Mouse (Mus musculus) MEL (cell line): ENCODE measurements around the gene Osbpl8. TPM values are rescaled to one million over a fixed set of nuclear protein-coding genes. Genes with fewer than 3 reads are reported as not detected.

Experiments
- DNase-seq: peaks from one replicate; pipeline ENCODE4 v3.0.0; 2011; ENCODE audit warnings: low read depth, low spot score
- H3K27ac ChIP-seq: 2 replicates; pipeline ENCODE4 v1.5.1; 2012; ENCODE audit warnings: low read depth, mild to moderate bottlenecking, control low read depth, low read length, moderate library complexity; ENCODE audit not compliant: control insufficient read depth
- H3K27me3 ChIP-seq, 2 experiments: fragments of 150-350 bp in 1 of 2; sonication (generic) in 1 of 2; 2 replicates each; pipeline ENCODE4 v1.6.1; 2012; ENCODE audit warnings: low read length in 2 of 2, mild to moderate bottlenecking in 2 of 2, improper control_type of control experiment in 1 of 2, moderate library complexity in 1 of 2; ENCODE audit not compliant: insufficient read depth in 2 of 2, control insufficient read depth in 1 of 2
- H3K36me3 ChIP-seq, 2 experiments: 2 replicates each; pipeline ENCODE4 v1.6.1; 2012 to 2014; ENCODE audit warnings: low read length in 2 of 2, improper control_type of control experiment in 1 of 2, inconsistent platforms in 1 of 2, mild to moderate bottlenecking in 1 of 2; ENCODE audit not compliant: insufficient read depth in 2 of 2, control insufficient read depth in 1 of 2
- H3K4me1 ChIP-seq, 2 experiments: fragments of 150-350 bp in 1 of 2; sonication (generic) in 1 of 2; 2 replicates each; pipeline ENCODE4 v1.6.1; 2012; ENCODE audit warnings: low read length in 2 of 2, improper control_type of control experiment in 1 of 2, mild to moderate bottlenecking in 1 of 2; ENCODE audit not compliant: insufficient read depth in 2 of 2, control insufficient read depth in 1 of 2
- H3K4me3 ChIP-seq, 2 experiments: fragments of 150-350 bp in 1 of 2; sonication (generic) in 1 of 2; 2 replicates each; pipeline ENCODE4 v1.5.1; 2012; ENCODE audit warnings: low read depth in 2 of 2, low read length in 2 of 2, mild to moderate bottlenecking in 2 of 2, moderate library complexity in 2 of 2, control low read depth in 1 of 2, improper control_type of control experiment in 1 of 2; ENCODE audit not compliant: control insufficient read depth in 1 of 2, insufficient read depth in 1 of 2
- H3K79me2 ChIP-seq: 2 replicates; pipeline ENCODE4 v1.6.1; 2012; ENCODE audit warnings: mild to moderate bottlenecking, low read length, moderate library complexity; ENCODE audit not compliant: control insufficient read depth, poor library complexity, insufficient read depth
- H3K9ac ChIP-seq: 2 replicates; pipeline ENCODE4 v1.6.1; 2012; ENCODE audit warnings: low read depth, mild to moderate bottlenecking, control low read depth, low read length, moderate library complexity; ENCODE audit not compliant: control insufficient read depth, poor library complexity, severe bottlenecking
- H3K9me3 ChIP-seq: fragments of 150-350 bp; sonication (generic); replicated peaks from 2 replicates; pipeline ENCODE4 v1.6.1; 2012; ENCODE audit warnings: mild to moderate bottlenecking, low read length, improper control_type of control experiment, moderate library complexity; ENCODE audit not compliant: insufficient read depth
- CTCF ChIP-seq, 3 experiments: IDR thresholded peaks in 2 of 3; conservative IDR thresholded peaks in 1 of 3; 2 replicates each; pipeline ENCODE4 v1.5.1; 2011 to 2012; ENCODE audit warnings: low read length in 3 of 3, low read depth in 2 of 3, mild to moderate bottlenecking in 2 of 3, improper control_type of control experiment in 1 of 3, inconsistent platforms in 1 of 3, mixed read lengths in 1 of 3, moderate library complexity in 1 of 3; ENCODE audit not compliant: control insufficient read depth in 1 of 3, insufficient read depth in 1 of 3, poor library complexity in 1 of 3, severe bottlenecking in 1 of 3
- E2F4 ChIP-seq: IDR thresholded peaks from 2 replicates; pipeline ENCODE4 v1.6.1; 2011; ENCODE audit warnings: low read depth, low read length, improper control_type of control experiment, borderline replicate concordance
- ELF1 ChIP-seq: IDR thresholded peaks from 2 replicates; pipeline ENCODE4 v1.6.1; 2014; ENCODE audit warnings: low read depth, mild to moderate bottlenecking, inconsistent platforms, low read length, improper control_type of control experiment, moderate library complexity
- EP300 ChIP-seq, 2 experiments: IDR thresholded peaks; 2 replicates each; pipeline ENCODE4 v1.6.1; 2011; ENCODE audit warnings: improper control_type of control experiment in 2 of 2, low read length in 2 of 2, low read depth in 1 of 2, mild to moderate bottlenecking in 1 of 2
- ETS1 ChIP-seq: IDR thresholded peaks from 2 replicates; pipeline ENCODE4 v1.6.1; 2012; ENCODE audit warnings: low read depth, mild to moderate bottlenecking, inconsistent platforms, low read length, improper control_type of control experiment, moderate library complexity
- GABPA ChIP-seq: IDR thresholded peaks from 2 replicates; pipeline ENCODE4 v1.6.1; 2012; ENCODE audit warnings: low read depth, mild to moderate bottlenecking, inconsistent platforms, low read length, improper control_type of control experiment, moderate library complexity
- GATA1 ChIP-seq: IDR thresholded peaks from 2 replicates; pipeline ENCODE4 v1.6.1; 2011; ENCODE audit warnings: low read depth, low read length, improper control_type of control experiment
- KAT2A ChIP-seq: conservative IDR thresholded peaks from 2 replicates; pipeline ENCODE4 v1.6.1; 2012; ENCODE audit warnings: low read depth, low read length, improper control_type of control experiment, inconsistent platforms
- MAX ChIP-seq: IDR thresholded peaks from 2 replicates; pipeline ENCODE4 v1.6.1; 2011; ENCODE audit warnings: low read length, improper control_type of control experiment
- NRF1 ChIP-seq: IDR thresholded peaks from 2 replicates; pipeline ENCODE4 v1.6.1; 2014; ENCODE audit warnings: low read depth, mild to moderate bottlenecking, inconsistent platforms, low read length, improper control_type of control experiment, moderate library complexity; ENCODE audit not compliant: poor library complexity, insufficient read depth, severe bottlenecking
- POLR2A ChIP-seq, 2 experiments: IDR thresholded peaks; 2 replicates each; pipeline ENCODE4 v1.6.1; 2011 to 2012; ENCODE audit warnings: low read length in 2 of 2, mild to moderate bottlenecking in 2 of 2, control low read depth in 1 of 2, improper control_type of control experiment in 1 of 2, low read depth in 1 of 2, moderate library complexity in 1 of 2; ENCODE audit not compliant: control insufficient read depth in 1 of 2, insufficient read depth in 1 of 2, poor library complexity in 1 of 2
- POLR2AphosphoS2 ChIP-seq: IDR thresholded peaks from 2 replicates; pipeline ENCODE4 v1.6.1; 2011; ENCODE audit warnings: low read length, improper control_type of control experiment
- POLR2AphosphoS5 ChIP-seq: IDR thresholded peaks from 2 replicates; pipeline ENCODE4 v1.6.1; 2012; ENCODE audit warnings: low read depth, borderline replicate concordance, mild to moderate bottlenecking, inconsistent platforms, low read length, moderate library complexity, mixed read lengths
- RCOR1 ChIP-seq: IDR thresholded peaks from 2 replicates; pipeline ENCODE4 v1.6.1; 2012; ENCODE audit warnings: low read depth, mild to moderate bottlenecking, inconsistent platforms, low read length, improper control_type of control experiment
- SIN3A ChIP-seq: IDR thresholded peaks from 2 replicates; pipeline ENCODE4 v1.6.1; 2012; ENCODE audit warnings: low read length, improper control_type of control experiment, inconsistent platforms
- TAL1 ChIP-seq: IDR thresholded peaks from 2 replicates; pipeline ENCODE4 v1.6.1; 2012; ENCODE audit warnings: mild to moderate bottlenecking, inconsistent platforms, low read length, moderate library complexity, mixed read lengths
- TBP ChIP-seq: IDR thresholded peaks from 2 replicates; pipeline ENCODE4 v1.8.0; 2011; ENCODE audit warnings: low read depth, low read length, improper control_type of control experiment
- TCF12 ChIP-seq: IDR thresholded peaks from 2 replicates; pipeline ENCODE4 v1.6.1; 2014; ENCODE audit warnings: low read depth, mild to moderate bottlenecking, inconsistent platforms, low read length, improper control_type of control experiment, moderate library complexity
- UBTF ChIP-seq: IDR thresholded peaks from 2 replicates; pipeline ENCODE4 v1.6.1; 2012; ENCODE audit warnings: low read depth, mild to moderate bottlenecking, inconsistent platforms, low read length, improper control_type of control experiment, moderate library complexity, borderline replicate concordance; ENCODE audit not compliant: insufficient read depth
- USF2 ChIP-seq, 2 experiments: IDR thresholded peaks; 2 replicates each; pipeline ENCODE4 v1.6.1; 2011 to 2012; ENCODE audit warnings: improper control_type of control experiment in 2 of 2, low read length in 2 of 2, borderline replicate concordance in 1 of 2, inconsistent platforms in 1 of 2, low read depth in 1 of 2, mild to moderate bottlenecking in 1 of 2; ENCODE audit not compliant: insufficient read depth in 1 of 2
- ZKSCAN1 ChIP-seq: IDR thresholded peaks from 2 replicates; pipeline ENCODE4 v1.6.1; 2012; ENCODE audit warnings: low read depth, mild to moderate bottlenecking, inconsistent platforms, low read length, improper control_type of control experiment, moderate library complexity
- polyA plus RNA-seq, 2 experiments: library from polyadenylated mRNA; stranded (reverse) in 1 of 2; unstranded in 1 of 2; fragments of >175 nt in 1 of 2; fragments of >200 nt in 1 of 2; gene quantifications; 2 replicates each; pipeline versions ENCODE4 v1.2.1 to v1.2.4; 2012; ENCODE audit warnings: low replicate concordance in 2 of 2, low read depth in 1 of 2; ENCODE audit not compliant: insufficient read length in 2 of 2, insufficient read depth in 1 of 2, missing spikeins in 1 of 2
- total RNA-seq: library from RNA; depleted of rRNA; stranded (reverse); fragments of 300-350 nt; gene quantifications from 2 replicates; pipeline ENCODE4 v1.2.3, GENCODE M21; 2012

The Osbpl8 gene
- total and polyA plus RNA-seq, 3 experiments = 26.2 to 44.8 (median 33.4) TPM

DNA sequence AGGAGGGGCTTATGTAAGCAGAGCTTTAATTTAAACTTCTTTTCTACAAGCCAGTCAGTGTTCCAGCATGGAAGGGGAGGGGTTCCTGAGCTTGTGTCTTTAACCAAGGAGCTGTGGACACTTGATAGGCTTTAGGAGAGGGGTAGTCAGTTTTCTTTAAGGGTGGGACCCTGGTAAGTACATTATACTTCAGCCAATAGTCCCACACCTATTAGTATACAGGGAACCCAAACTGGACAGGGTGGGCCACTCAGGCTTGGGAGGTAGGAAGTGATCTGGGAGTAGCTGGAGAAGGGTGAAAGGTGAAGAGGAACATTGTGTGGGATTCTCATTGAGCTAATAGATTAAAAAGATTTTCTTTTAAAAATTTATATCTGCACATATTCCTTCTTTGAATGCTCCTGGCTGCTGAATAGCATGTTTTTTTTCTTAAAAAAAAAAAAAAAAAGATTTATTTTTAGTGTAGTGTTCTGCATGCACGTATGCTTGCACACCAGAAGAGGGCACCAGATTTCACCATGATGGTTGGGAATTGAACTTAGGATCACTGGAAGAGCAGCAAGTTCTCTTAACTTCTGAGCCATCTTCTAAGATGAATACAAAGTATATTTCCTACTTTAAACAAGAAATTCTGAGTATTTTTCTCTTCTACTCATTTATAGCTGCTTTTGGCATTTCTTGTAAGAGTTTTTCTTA is 21.2 kb downstream of the Osbpl8 start:
- no peaks in the 10 kb centered on the region; a peak in 1 of 4 replicates for H3K4me1 ChIP-seq
- no peak overlapping the region for H3K9ac ChIP-seq
- no peak overlapping the region for H3K4me3 ChIP-seq
- H3K79me2 ChIP-seq = peaks cover 58% of the 10 kb centered on the region
- DNase-seq = no peak
- no peak overlapping the region for H3K27ac ChIP-seq
- no peaks in the 10 kb centered on the region for H3K9me3 ChIP-seq
- no peaks in the 10 kb centered on the region for H3K27me3 ChIP-seq
- TF ChIP-seq TBP (no peak), MAX (no peak), GABPA (no peak), CTCF (IDR thresholded peaks at IDR 0.05 in 2 of 3, conservative IDR thresholded peaks at IDR 0.05 in 1 of 3; ENCODE audit: control insufficient read depth in 1 of 3, insufficient read depth in 1 of 3, low read depth in 2 of 3, low read length in 3 of 3, poor library complexity in 1 of 3, severe bottlenecking in 1 of 3) (peak in 2 of 3 experiments; percentile 4 to 18; a peak in 2 of 6 replicates), E2F4 (no peak), GATA1 (no peak), POLR2A (IDR thresholded peaks at IDR 0.05; ENCODE audit: control insufficient read depth in 1 of 2, insufficient read depth in 1 of 2, low read depth in 1 of 2, low read length in 2 of 2, poor library complexity in 1 of 2) (no peak)
- peaks cover 2% of the 10 kb centered on the region in 2 experiments; a peak in 2 of 4 replicates for H3K36me3 ChIP-seq

DNA sequence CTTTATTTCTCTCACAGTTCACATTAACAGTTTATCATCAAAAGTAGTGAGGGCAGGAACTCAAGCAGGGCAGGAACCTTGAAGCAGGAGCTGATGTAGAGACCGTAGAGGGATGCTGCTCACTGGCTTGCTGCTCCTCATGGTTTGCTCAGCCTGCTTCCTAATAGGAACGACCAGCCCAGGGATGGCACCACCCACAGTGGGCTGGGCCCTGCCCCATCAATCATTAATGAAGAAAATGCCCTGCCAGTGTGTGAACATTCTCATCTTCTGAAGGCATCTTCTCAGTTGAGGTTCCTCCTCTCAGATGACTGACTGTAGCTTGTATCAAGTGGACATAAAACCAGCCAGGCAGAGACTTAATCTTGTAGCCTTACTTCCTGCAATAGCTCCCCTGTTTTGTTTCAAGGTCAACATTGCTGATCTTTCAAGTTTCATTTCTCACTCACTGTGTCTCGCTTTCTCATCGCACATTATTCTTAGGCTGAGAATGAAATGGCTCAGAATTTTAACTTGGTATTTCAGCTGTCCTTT is 24.5 kb downstream of the Osbpl8 start:
- no peak overlapping the region for H3K9ac ChIP-seq
- no peak for TF ChIP-seq POLR2AphosphoS5
- no peak for TF ChIP-seq USF2 (IDR thresholded peaks at IDR 0.05; ENCODE audit: borderline replicate concordance in 1 of 2, insufficient read depth in 1 of 2, low read depth in 1 of 2, low read length in 2 of 2)
- no peak for TF ChIP-seq TAL1
- TF ChIP-seq GATA1 = no peak
- no peak for TF ChIP-seq ETS1
- TF ChIP-seq NRF1 = no peak
- no peak for TF ChIP-seq ELF1
- TF ChIP-seq EP300 (IDR thresholded peaks at IDR 0.05; ENCODE audit: low read depth in 1 of 2, low read length in 2 of 2) = no peak
- no peak for TF ChIP-seq TCF12
- TF ChIP-seq UBTF = no peak
- no peak for TF ChIP-seq KAT2A
- TF ChIP-seq SIN3A = no peak
- no peak for TF ChIP-seq MAX
- no peak for TF ChIP-seq RCOR1
- no peak for TF ChIP-seq POLR2AphosphoS2
- TF ChIP-seq TBP = no peak
- TF ChIP-seq ZKSCAN1 = no peak
- H3K27ac ChIP-seq = no peak overlapping the region
- H3K4me1 ChIP-seq = no peaks in the 10 kb centered on the region; a peak in 1 of 4 replicates
- H3K9me3 ChIP-seq = no peaks in the 10 kb centered on the region
- H3K4me3 ChIP-seq = no peak overlapping the region
- H3K79me2 ChIP-seq = peaks cover 56% of the 10 kb centered on the region
- no peak for DNase-seq
- H3K36me3 ChIP-seq = peaks cover 0 to 2% of the 10 kb centered on the region in 2 experiments; a peak in 3 of 4 replicates
- no peaks in the 10 kb centered on the region for H3K27me3 ChIP-seq
